Mouse (Mus musculus): ENCODE results near the gene Fbxw9. TPM values are rescaled to one million over a fixed set of nuclear protein-coding genes. Genes with fewer than 3 reads are reported as not detected.

The Fbxw9 gene
- polyA plus RNA-seq, 1 experiment = 26.8 TPM

- Histone ChIP-seq H3K4me3 (no peak overlapping the region), H3ac (ENCODE audit: control insufficient read depth, insufficient read length) (no peak overlapping the region), H3K27me3 (ENCODE audit: control insufficient read depth, insufficient read depth, insufficient read length) (no peaks in the 10 kb centered on the region), H3K36me3 (ENCODE audit: control insufficient read depth, insufficient read depth) (no peaks in the 10 kb centered on the region), H3K79me2 (ENCODE audit: control insufficient read depth, insufficient read depth) (no peaks in the 10 kb centered on the region), H3K4me2 (ENCODE audit: low read depth) (no peak overlapping the region)
- TF ChIP-seq POLR2A (IDR thresholded peaks at IDR 0.05; ENCODE audit: insufficient read length, low read depth) (no peak), MYOD1 (IDR thresholded peaks at IDR 0.05; ENCODE audit: control insufficient read depth in 1 of 3, insufficient read length in 2 of 3, low read depth in 2 of 3) (no peak), REST (IDR thresholded peaks at IDR 0.05; ENCODE audit: insufficient read depth, insufficient read length) (no peak), USF1 (IDR thresholded peaks at IDR 0.05; ENCODE audit: low read depth) (no peak), MYOG (IDR thresholded peaks at IDR 0.05; ENCODE audit: control insufficient read depth in 1 of 3, insufficient read depth in 1 of 3, insufficient read length in 2 of 3, low read depth in 2 of 3) (no peak), CEBPB (IDR thresholded peaks at IDR 0.05; ENCODE audit: insufficient read depth, poor library complexity, severe bottlenecking) (no peak), TCF3 (IDR thresholded peaks at IDR 0.05; ENCODE audit: insufficient read length, low read depth) (no peak), E2F4 (IDR thresholded peaks at IDR 0.05; ENCODE audit: insufficient read depth) (no peak), SRF (IDR thresholded peaks at IDR 0.05; ENCODE audit: control insufficient read depth, insufficient read length, low read depth) (no peak), MAX (IDR thresholded peaks at IDR 0.05; ENCODE audit: low read depth) (no peak), POLR2AphosphoS2 (IDR thresholded peaks at IDR 0.05; ENCODE audit: insufficient read length, low read depth) (no peak), TCF12 (IDR thresholded peaks at IDR 0.05; ENCODE audit: insufficient read depth, poor library complexity, severe bottlenecking) (no peak)
Measured at GRCm38 (mm10) chr8:85096196-85096595, 36.3 kb downstream of the Fbxw9 start.

GRCm38 (mm10) chr8:85096850-85097249 is 37.0 kb downstream of the Fbxw9 start:
- TF ChIP-seq POLR2AphosphoS2 (IDR thresholded peaks at IDR 0.05; ENCODE audit: insufficient read length, low read depth) (no peak), REST (IDR thresholded peaks at IDR 0.05; ENCODE audit: insufficient read depth, insufficient read length) (no peak), MYOD1 (IDR thresholded peaks at IDR 0.05; ENCODE audit: control insufficient read depth in 1 of 3, insufficient read length in 2 of 3, low read depth in 2 of 3) (no peak), MAX (IDR thresholded peaks at IDR 0.05; ENCODE audit: low read depth) (no peak), E2F4 (IDR thresholded peaks at IDR 0.05; ENCODE audit: insufficient read depth) (no peak), TCF3 (IDR thresholded peaks at IDR 0.05; ENCODE audit: insufficient read length, low read depth) (no peak), POLR2A (IDR thresholded peaks at IDR 0.05; ENCODE audit: insufficient read length, low read depth) (no peak), SRF (IDR thresholded peaks at IDR 0.05; ENCODE audit: control insufficient read depth, insufficient read length, low read depth) (no peak), CEBPB (IDR thresholded peaks at IDR 0.05; ENCODE audit: insufficient read depth, poor library complexity, severe bottlenecking) (no peak)
- H3K4me2 ChIP-seq (ENCODE audit: low read depth) = no peak overlapping the region
- no peak overlapping the region for H3ac ChIP-seq (ENCODE audit: control insufficient read depth, insufficient read length)
- no peaks in the 10 kb centered on the region for H3K36me3 ChIP-seq (ENCODE audit: control insufficient read depth, insufficient read depth)
- no peaks in the 10 kb centered on the region for H3K27me3 ChIP-seq (ENCODE audit: control insufficient read depth, insufficient read depth, insufficient read length)
- no peak overlapping the region for H3K4me3 ChIP-seq
- H3K79me2 ChIP-seq (ENCODE audit: control insufficient read depth, insufficient read depth) = no peaks in the 10 kb centered on the region

GRCm38 (mm10) chr8:85100076-85100665 is 40.3 kb downstream of the Fbxw9 start:
- TF ChIP-seq SRF (IDR thresholded peaks at IDR 0.05; ENCODE audit: control insufficient read depth, insufficient read length, low read depth) (no peak), TCF12 (IDR thresholded peaks at IDR 0.05; ENCODE audit: insufficient read depth, poor library complexity, severe bottlenecking) (no peak), POLR2AphosphoS2 (IDR thresholded peaks at IDR 0.05; ENCODE audit: insufficient read length, low read depth) (no peak), MYOG (IDR thresholded peaks at IDR 0.05; ENCODE audit: control insufficient read depth in 1 of 3, insufficient read depth in 1 of 3, insufficient read length in 2 of 3, low read depth in 2 of 3) (no peak), REST (IDR thresholded peaks at IDR 0.05; ENCODE audit: insufficient read depth, insufficient read length) (no peak), POLR2A (IDR thresholded peaks at IDR 0.05; ENCODE audit: insufficient read length, low read depth) (no peak), CEBPB (IDR thresholded peaks at IDR 0.05; ENCODE audit: insufficient read depth, poor library complexity, severe bottlenecking) (no peak), USF1 (IDR thresholded peaks at IDR 0.05; ENCODE audit: low read depth) (no peak), TCF3 (IDR thresholded peaks at IDR 0.05; ENCODE audit: insufficient read length, low read depth) (no peak), MYOD1 (IDR thresholded peaks at IDR 0.05; ENCODE audit: control insufficient read depth in 1 of 3, insufficient read length in 2 of 3, low read depth in 2 of 3) (no peak)
- Histone ChIP-seq H3K4me3 (no peak overlapping the region), H3K27me3 (ENCODE audit: control insufficient read depth, insufficient read depth, insufficient read length) (no peaks in the 10 kb centered on the region), H3K36me3 (ENCODE audit: control insufficient read depth, insufficient read depth) (no peaks in the 10 kb centered on the region), H3ac (ENCODE audit: control insufficient read depth, insufficient read length) (no peak overlapping the region), H3K79me2 (ENCODE audit: control insufficient read depth, insufficient read depth) (no peaks in the 10 kb centered on the region), H3K4me2 (ENCODE audit: low read depth) (no peak overlapping the region)

- no peak for TF ChIP-seq CEBPB (IDR thresholded peaks at IDR 0.05; ENCODE audit: insufficient read depth, poor library complexity, severe bottlenecking)
- TF ChIP-seq MAX (IDR thresholded peaks at IDR 0.05; ENCODE audit: low read depth) = no peak
- TF ChIP-seq MYOG (IDR thresholded peaks at IDR 0.05; ENCODE audit: control insufficient read depth in 1 of 3, insufficient read depth in 1 of 3, insufficient read length in 2 of 3, low read depth in 2 of 3) = no peak
- no peak for TF ChIP-seq E2F4 (IDR thresholded peaks at IDR 0.05; ENCODE audit: insufficient read depth)
- no peak for TF ChIP-seq MYOD1 (IDR thresholded peaks at IDR 0.05; ENCODE audit: control insufficient read depth in 1 of 3, insufficient read length in 2 of 3, low read depth in 2 of 3)
- no peak for TF ChIP-seq USF1 (IDR thresholded peaks at IDR 0.05; ENCODE audit: low read depth)
- TF ChIP-seq TCF12 (IDR thresholded peaks at IDR 0.05; ENCODE audit: insufficient read depth, poor library complexity, severe bottlenecking) = no peak
- TF ChIP-seq POLR2AphosphoS2 (IDR thresholded peaks at IDR 0.05; ENCODE audit: insufficient read length, low read depth) = no peak
- TF ChIP-seq SRF (IDR thresholded peaks at IDR 0.05; ENCODE audit: control insufficient read depth, insufficient read length, low read depth) = no peak
- TF ChIP-seq REST (IDR thresholded peaks at IDR 0.05; ENCODE audit: insufficient read depth, insufficient read length) = no peak
- no peak for TF ChIP-seq TCF3 (IDR thresholded peaks at IDR 0.05; ENCODE audit: insufficient read length, low read depth)
- no peak for TF ChIP-seq POLR2A (IDR thresholded peaks at IDR 0.05; ENCODE audit: insufficient read length, low read depth)
Measured at GRCm38 (mm10) chr8:85113241-85113640, 53.4 kb downstream of the Fbxw9 start.

More at GRCm38 (mm10) chr8:85113241-85113640, 53.4 kb downstream of the Fbxw9 start:
- H3K27me3 ChIP-seq (ENCODE audit: control insufficient read depth, insufficient read depth, insufficient read length) = no peaks in the 10 kb centered on the region
- no peak overlapping the region for H3ac ChIP-seq (ENCODE audit: control insufficient read depth, insufficient read length)
- no peak overlapping the region for H3K4me3 ChIP-seq
- no peak overlapping the region for H3K4me2 ChIP-seq (ENCODE audit: low read depth)
- H3K36me3 ChIP-seq (ENCODE audit: control insufficient read depth, insufficient read depth) = no peaks in the 10 kb centered on the region
- H3K79me2 ChIP-seq (ENCODE audit: control insufficient read depth, insufficient read depth) = no peaks in the 10 kb centered on the region

All from myocyte (in vitro differentiated cells).